Mouse (Mus musculus): ENCODE measurements around the gene Reps1. TPM values are rescaled to one million over a fixed set of nuclear protein-coding genes. Genes with fewer than 3 reads are reported as not detected.
A peak's percentile ranks its signal among the peaks of the same experiment; 100 is the strongest.

Reps1 gene
- 40.3 and 41.3 TPM in 2 replicates for polyA plus RNA-seq (2014; fragmentation: Nextera tagmentation; extraction: Ambion mirVana)

DNA sequence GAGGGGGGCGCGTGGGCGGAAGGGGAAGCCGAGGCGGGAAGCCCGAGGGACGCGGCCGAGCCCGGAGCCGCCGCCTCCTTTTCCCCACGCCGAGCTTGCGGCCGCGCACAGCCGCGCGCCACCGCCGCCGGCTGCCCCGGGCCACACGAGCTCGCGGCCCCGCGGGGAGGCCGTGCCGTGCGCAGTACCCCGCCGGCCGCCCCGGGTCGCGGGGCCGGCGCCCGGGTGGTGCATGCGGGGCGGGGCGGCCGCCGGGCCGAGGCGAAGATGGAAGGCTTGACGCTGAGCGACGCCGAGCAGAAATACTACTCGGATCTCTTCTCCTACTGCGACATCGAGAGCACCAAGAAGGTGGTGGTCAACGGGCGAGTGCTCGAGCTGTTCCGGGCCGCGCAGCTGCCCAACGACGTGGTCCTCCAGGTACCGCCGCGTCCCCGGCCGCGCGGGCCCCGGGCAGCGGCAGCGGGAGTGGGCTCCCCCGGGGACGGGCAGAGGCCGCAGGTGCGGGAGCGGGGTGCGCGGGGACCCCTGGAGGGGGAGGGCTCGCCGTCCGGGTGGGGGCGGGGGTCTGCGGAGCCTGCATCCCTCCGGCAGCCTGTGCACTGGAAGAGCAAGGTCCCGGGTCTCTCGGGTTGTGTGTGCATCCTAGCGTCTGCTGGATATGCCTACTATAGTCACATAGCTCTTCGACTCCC, at the start of gene Reps1:
Gene Reps1 (plus strand): TSS at position 166 of the 695 bp plus-strand sequence.
- WGBS: under 1% methylated on average over 59 of the region's 90 CpGs
- H3K27me3 ChIP-seq (ENCODE audit: control insufficient read depth, insufficient read depth, low read length): no peaks in the 10 kb centered on the region
- H3K4me3 ChIP-seq (ENCODE audit: low read depth, low read length): peak within 1 kb of the TSS; percentile 96
- no peaks in the 10 kb centered on the region for H3K36me3 ChIP-seq (ENCODE audit: control insufficient read depth, insufficient read depth, low read length)
- DNase-seq (ENCODE audit: low spot score) (peak; percentile 61), ATAC-seq (ENCODE audit: insufficient read depth, low FRiP score, low TSS enrichment) (peak; percentile 80)
- H3K9me3 ChIP-seq (ENCODE audit: control insufficient read depth, low read length): no peaks in the 10 kb centered on the region
- peak within 1 kb of the TSS; percentile 55 for H3K4me2 ChIP-seq (ENCODE audit: low read depth)
- H3K9ac ChIP-seq (ENCODE audit: low read length): peak within 1 kb of the TSS; percentile 97
- H3K4me1 ChIP-seq (ENCODE audit: control insufficient read depth, insufficient read depth, low read length): peaks cover 9% of the 10 kb centered on the region
- H3K27ac ChIP-seq (ENCODE audit: low read depth, low read length): peak within 1 kb of the TSS; percentile 94

- Histone ChIP-seq H3K9me3 (ENCODE audit: control insufficient read depth, low read length) (no peaks in the 10 kb centered on the region), H3K27ac (ENCODE audit: low read depth, low read length) (no peak overlapping the region), H3K4me3 (ENCODE audit: low read depth, low read length) (no peak overlapping the region), H3K27me3 (ENCODE audit: control insufficient read depth, insufficient read depth, low read length) (no peaks in the 10 kb centered on the region), H3K4me1 (ENCODE audit: control insufficient read depth, insufficient read depth, low read length) (no peaks in the 10 kb centered on the region), H3K9ac (ENCODE audit: low read length) (no peak overlapping the region), H3K4me2 (ENCODE audit: low read depth) (no peak overlapping the region), H3K36me3 (ENCODE audit: control insufficient read depth, insufficient read depth, low read length) (no peaks in the 10 kb centered on the region)
- DNase-seq (ENCODE audit: low spot score): no peak
- 90% methylated on average over 1 of the region's 1 CpGs for WGBS
- no peak for ATAC-seq (ENCODE audit: insufficient read depth, low FRiP score, low TSS enrichment)
Observed at GRCm38 (mm10) chr10:18006756-18007155, 48.9 kb upstream of the Reps1 start.

- H3K4me2 ChIP-seq (ENCODE audit: low read depth): no peak overlapping the region
- ATAC-seq (ENCODE audit: insufficient read depth, low FRiP score, low TSS enrichment) (no peak), DNase-seq (ENCODE audit: low spot score) (no peak)
- H3K4me3 ChIP-seq (ENCODE audit: low read depth, low read length): no peak overlapping the region
- no peak overlapping the region for H3K9ac ChIP-seq (ENCODE audit: low read length)
- no peaks in the 10 kb centered on the region for H3K4me1 ChIP-seq (ENCODE audit: control insufficient read depth, insufficient read depth, low read length)
- 95% methylated on average over 3 of the region's 3 CpGs for WGBS
- no peaks in the 10 kb centered on the region for H3K36me3 ChIP-seq (ENCODE audit: control insufficient read depth, insufficient read depth, low read length)
- H3K27me3 ChIP-seq (ENCODE audit: control insufficient read depth, insufficient read depth, low read length): no peaks in the 10 kb centered on the region
- H3K27ac ChIP-seq (ENCODE audit: low read depth, low read length): no peak overlapping the region
- H3K9me3 ChIP-seq (ENCODE audit: control insufficient read depth, low read length): no peaks in the 10 kb centered on the region
Observed at GRCm38 (mm10) chr10:18007243-18007642, 48.4 kb upstream of the Reps1 start.

DNA sequence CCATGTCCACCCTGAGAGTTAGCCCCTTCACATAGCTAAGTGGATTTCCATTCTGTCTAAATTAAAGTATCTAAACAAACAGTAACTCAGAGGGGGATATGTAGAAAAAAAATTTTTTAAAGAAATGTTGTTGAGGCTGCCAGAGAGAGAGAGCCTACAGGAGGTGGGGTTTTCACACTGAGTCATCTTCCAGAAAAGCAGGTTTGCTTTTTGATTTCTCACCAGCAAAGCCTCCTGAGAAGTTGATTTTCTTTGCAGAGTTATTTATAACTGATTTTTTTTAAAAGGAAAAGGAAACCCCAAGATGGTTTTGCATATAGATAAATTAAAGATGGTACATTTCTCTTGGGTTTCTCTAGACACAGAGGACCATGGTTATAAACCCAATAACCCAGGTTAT, 47.5 kb upstream of the Reps1 start:
- no peaks in the 10 kb centered on the region for H3K9me3 ChIP-seq (ENCODE audit: control insufficient read depth, low read length)
- no peak for ATAC-seq (ENCODE audit: insufficient read depth, low FRiP score, low TSS enrichment)
- no peak overlapping the region for H3K27ac ChIP-seq (ENCODE audit: low read depth, low read length)
- no peak for DNase-seq (ENCODE audit: low spot score)
- H3K4me3 ChIP-seq (ENCODE audit: low read depth, low read length): no peak overlapping the region
- H3K4me2 ChIP-seq (ENCODE audit: low read depth): no peak overlapping the region
- no peaks in the 10 kb centered on the region for H3K27me3 ChIP-seq (ENCODE audit: control insufficient read depth, insufficient read depth, low read length)
- no peak overlapping the region for H3K9ac ChIP-seq (ENCODE audit: low read length)
- no peaks in the 10 kb centered on the region for H3K36me3 ChIP-seq (ENCODE audit: control insufficient read depth, insufficient read depth, low read length)
- no peaks in the 10 kb centered on the region for H3K4me1 ChIP-seq (ENCODE audit: control insufficient read depth, insufficient read depth, low read length)

- Histone ChIP-seq H3K9me3 (ENCODE audit: control insufficient read depth, low read length) (no peaks in the 10 kb centered on the region), H3K27ac (ENCODE audit: low read depth, low read length) (no peak overlapping the region), H3K4me1 (ENCODE audit: control insufficient read depth, insufficient read depth, low read length) (no peaks in the 10 kb centered on the region), H3K4me3 (ENCODE audit: low read depth, low read length) (no peak overlapping the region), H3K36me3 (ENCODE audit: control insufficient read depth, insufficient read depth, low read length) (no peaks in the 10 kb centered on the region; the same call in 1 of the 2 replicates), H3K9ac (ENCODE audit: low read length) (no peak overlapping the region), H3K4me2 (ENCODE audit: low read depth) (no peak overlapping the region), H3K27me3 (ENCODE audit: control insufficient read depth, insufficient read depth, low read length) (no peaks in the 10 kb centered on the region)
- DNase-seq (ENCODE audit: low spot score) (no peak), ATAC-seq (ENCODE audit: insufficient read depth, low FRiP score, low TSS enrichment) (no peak)
- WGBS: 96% methylated on average over 1 of the region's 1 CpGs
Observed at GRCm38 (mm10) chr10:18009744-18010143, 45.9 kb upstream of the Reps1 start.

- no peak overlapping the region for H3K4me2 ChIP-seq (ENCODE audit: low read depth)
- no peak overlapping the region for H3K9ac ChIP-seq (ENCODE audit: low read length)
- no peaks in the 10 kb centered on the region for H3K9me3 ChIP-seq (ENCODE audit: control insufficient read depth, low read length)
- H3K4me3 ChIP-seq (ENCODE audit: low read depth, low read length): no peak overlapping the region
- 80% methylated on average over 5 of the region's 5 CpGs for WGBS
- DNase-seq (ENCODE audit: low spot score) (no peak), ATAC-seq (ENCODE audit: insufficient read depth, low FRiP score, low TSS enrichment) (no peak)
- H3K36me3 ChIP-seq (ENCODE audit: control insufficient read depth, insufficient read depth, low read length): no peaks in the 10 kb centered on the region; the same call in 1 of the 2 replicates
- no peak overlapping the region for H3K27ac ChIP-seq (ENCODE audit: low read depth, low read length)
- H3K27me3 ChIP-seq (ENCODE audit: control insufficient read depth, insufficient read depth, low read length): no peaks in the 10 kb centered on the region
- H3K4me1 ChIP-seq (ENCODE audit: control insufficient read depth, insufficient read depth, low read length): no peaks in the 10 kb centered on the region
Observed at GRCm38 (mm10) chr10:18011761-18012160, 43.9 kb upstream of the Reps1 start.

DNA sequence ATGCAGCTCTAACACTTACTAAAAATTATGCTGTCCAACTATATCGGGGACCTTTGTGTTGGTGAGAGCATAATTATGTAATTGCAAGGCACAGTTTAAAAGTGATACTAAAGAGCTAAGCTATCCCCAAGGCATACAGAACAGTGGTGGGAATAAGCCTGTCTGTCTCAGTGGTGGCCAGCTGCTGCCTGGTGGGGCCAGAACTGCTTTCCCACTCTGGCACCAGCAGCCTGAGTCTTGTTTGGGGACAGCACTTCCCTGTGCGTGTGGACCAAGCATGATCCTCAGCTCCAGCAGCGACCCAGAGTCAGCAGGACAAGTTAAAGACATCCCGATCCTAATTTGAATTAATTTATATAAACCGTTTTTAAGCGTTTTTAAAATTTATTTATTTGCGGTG, 35.2 kb upstream of the Reps1 start:
- 89% methylated on average over 7 of the region's 7 CpGs for WGBS
- DNase-seq (ENCODE audit: low spot score) (peak; percentile 16), ATAC-seq (ENCODE audit: insufficient read depth, low FRiP score, low TSS enrichment) (no peak)
- no peaks in the 10 kb centered on the region for H3K36me3 ChIP-seq (ENCODE audit: control insufficient read depth, insufficient read depth, low read length)
- H3K27ac ChIP-seq (ENCODE audit: low read depth, low read length): 0 out of 2 replicates have a peak overlapping the region, but pooled peaks have one; percentile 23
- no peaks in the 10 kb centered on the region for H3K9me3 ChIP-seq (ENCODE audit: control insufficient read depth, low read length)
- no peak overlapping the region for H3K4me2 ChIP-seq (ENCODE audit: low read depth)
- no peak overlapping the region for H3K9ac ChIP-seq (ENCODE audit: low read length)
- H3K27me3 ChIP-seq (ENCODE audit: control insufficient read depth, insufficient read depth, low read length): no peaks in the 10 kb centered on the region
- peaks cover 2% of the 10 kb centered on the region; the same call in 1 of the 2 replicates for H3K4me1 ChIP-seq (ENCODE audit: control insufficient read depth, insufficient read depth, low read length)
- H3K4me3 ChIP-seq (ENCODE audit: low read depth, low read length): no peak overlapping the region

- H3K4me3 ChIP-seq (ENCODE audit: low read depth, low read length): no peak overlapping the region
- no peak for ATAC-seq (ENCODE audit: insufficient read depth, low FRiP score, low TSS enrichment)
- no peak overlapping the region for H3K9ac ChIP-seq (ENCODE audit: low read length)
- no peaks in the 10 kb centered on the region for H3K9me3 ChIP-seq (ENCODE audit: control insufficient read depth, low read length)
- DNase-seq (ENCODE audit: low spot score): no peak
- no peaks in the 10 kb centered on the region for H3K36me3 ChIP-seq (ENCODE audit: control insufficient read depth, insufficient read depth, low read length)
- 77% methylated on average over 1 of the region's 1 CpGs for WGBS
- H3K27ac ChIP-seq (ENCODE audit: low read depth, low read length): 0 out of 2 replicates have a peak overlapping the region, but pooled peaks have one; percentile 23
- H3K4me2 ChIP-seq (ENCODE audit: low read depth): no peak overlapping the region
- no peaks in the 10 kb centered on the region for H3K27me3 ChIP-seq (ENCODE audit: control insufficient read depth, insufficient read depth, low read length)
- peaks cover 2% of the 10 kb centered on the region; the same call in 1 of the 2 replicates for H3K4me1 ChIP-seq (ENCODE audit: control insufficient read depth, insufficient read depth, low read length)
Observed at GRCm38 (mm10) chr10:18020846-18021245, 34.8 kb upstream of the Reps1 start.
